Mouse (Mus musculus) activated CD4-positive, CD25-positive, alpha-beta regulatory T cell, adult 4 months (primary cell): Measurements from ENCODE around the gene Pagr1b. TPM values are rescaled to one million over a fixed set of nuclear protein-coding genes. Genes with fewer than 3 reads are reported as not detected.

Source experiments
- ATAC-seq: one replicate; pipeline ENCODE4 v1.8.0; 2017
- polyA plus RNA-seq, 2 experiments: library from polyadenylated mRNA; unstranded; fragments of 100-300 nt; shearing (Covaris generic); gene quantifications; one replicate each; pipeline ENCODE4 v1.2.1; 2017

Gene Pagr1b
- polyA plus RNA-seq = not detected

DNA sequence TGATC lies at the start of gene Pagr1b:
Pagr1b (minus strand) TSS at position 4 of the 5 bp plus-strand sequence.
- no peak for ATAC-seq

GRCm38 (mm10) chr7:127065538-127065937 lies 49.3 kb upstream of the Pagr1b start:
- ATAC-seq = no peak

DNA sequence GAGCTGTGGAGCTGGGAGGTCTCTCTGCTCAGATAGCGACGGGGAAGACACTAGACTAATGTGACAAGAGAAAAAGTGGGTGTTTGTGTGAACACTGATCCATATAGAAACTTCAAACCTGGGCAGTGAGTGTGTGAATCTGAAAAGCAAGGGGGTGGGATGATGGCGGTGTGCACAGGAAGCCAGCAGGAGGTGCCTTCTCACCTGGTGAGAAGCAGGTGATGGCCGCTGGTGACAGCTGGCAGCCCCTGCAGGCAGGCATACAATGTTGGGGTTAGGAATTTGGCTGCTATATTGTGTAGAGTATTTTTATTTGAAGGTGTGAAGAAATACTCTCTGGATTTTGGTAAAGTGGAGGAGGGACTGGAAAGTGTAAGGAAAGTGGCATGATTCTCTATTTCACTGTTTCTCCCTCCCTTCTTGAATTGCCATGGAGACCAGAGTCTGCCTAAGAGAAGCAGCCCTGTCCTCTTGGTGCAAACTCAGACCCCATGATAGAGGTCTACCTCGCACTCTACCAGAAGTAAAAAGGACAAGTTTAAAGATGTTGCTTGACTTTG lies 38.8 kb upstream of the Pagr1b start:
- ATAC-seq = no peak

- ATAC-seq = peak; percentile 80
These were observed 25.8 kb upstream of the Pagr1b start, which contains the start of gene Kif22 for GRCm38 (mm10) chr7:127041851-127042672. Kif22 (minus strand) TSS chr7:127042471.

- ATAC-seq = peak; percentile 61
These were observed 15.0 kb upstream of the Pagr1b start for GRCm38 (mm10) chr7:127031244-127031643.

DNA sequence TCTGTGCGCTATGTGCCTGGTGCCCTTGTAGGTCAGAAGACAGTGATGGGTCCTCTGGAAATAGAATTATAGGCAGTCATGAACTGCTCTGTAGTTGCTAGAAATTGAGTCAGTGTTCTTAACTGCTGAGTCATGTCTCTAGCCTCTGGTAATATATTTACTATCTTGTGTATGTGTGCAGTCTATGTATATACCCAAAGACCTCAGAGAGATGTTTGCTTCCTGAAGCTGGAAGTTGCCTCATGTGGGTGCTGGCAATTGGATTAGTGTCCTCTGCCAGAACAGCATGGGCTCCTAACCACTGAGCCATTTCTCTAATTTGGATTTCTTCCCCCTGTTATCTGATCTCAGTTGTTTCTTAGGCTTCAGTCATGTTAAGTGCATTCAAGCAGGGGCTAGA lies 13.9 kb upstream of the Pagr1b start:
- no peak for ATAC-seq

- ATAC-seq = no peak
These were observed 11.6 kb upstream of the Pagr1b start for GRCm38 (mm10) chr7:127027885-127028284.

GRCm38 (mm10) chr7:127026984-127027726 lies 10.9 kb upstream of the Pagr1b start, which contains the start of gene Maz:
Maz (minus strand) TSS chr7:127027037.
- peak; percentile 64 for ATAC-seq

DNA sequence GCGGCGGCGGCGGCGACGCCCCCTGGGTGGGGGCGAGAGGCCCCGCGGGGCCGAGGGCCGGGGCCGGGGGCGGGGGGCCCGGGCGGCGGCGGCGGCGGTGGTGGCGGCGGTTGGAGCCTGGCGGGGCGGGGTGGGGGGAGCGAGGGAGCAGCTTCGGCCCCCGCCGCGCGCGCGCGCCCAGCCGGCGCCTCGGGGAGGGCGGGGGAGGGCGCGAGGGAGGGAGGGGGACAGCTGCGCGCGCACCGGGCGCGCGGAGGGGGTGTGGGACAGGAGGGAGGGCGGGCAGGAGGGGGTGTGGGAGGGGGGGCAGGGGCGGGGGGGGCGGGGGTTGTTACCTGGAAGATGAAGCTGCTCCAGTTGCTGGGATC lies 10.3 kb upstream of the Pagr1b start:
- no peak for ATAC-seq

DNA sequence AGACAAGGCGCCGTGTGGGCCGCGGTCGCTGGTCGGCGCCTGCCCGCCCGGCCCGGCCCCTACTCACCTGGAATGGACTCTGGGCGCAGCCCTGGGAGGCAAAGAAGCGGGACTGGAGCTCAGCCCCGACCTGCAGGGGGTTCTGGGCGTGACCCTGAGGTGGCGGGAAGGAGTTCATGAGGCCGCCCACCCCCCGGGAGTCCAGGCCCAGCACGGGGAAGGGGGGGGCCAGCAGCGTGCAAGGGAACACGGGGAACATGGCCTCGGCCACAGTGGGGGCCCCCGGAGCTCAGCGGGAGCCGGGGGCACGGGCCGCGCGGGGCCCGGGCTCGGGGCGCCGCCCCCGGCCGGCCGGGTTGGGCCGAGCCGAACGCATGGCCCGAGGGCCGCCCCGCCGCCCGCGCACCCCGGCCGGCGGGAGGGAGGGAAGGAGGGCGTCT lies 9.9 kb upstream of the Pagr1b start:
- peak; percentile 7 for ATAC-seq

- no peak for ATAC-seq
These were observed 9.4 kb upstream of the Pagr1b start for GRCm38 (mm10) chr7:127025556-127026160.

- ATAC-seq = peak; percentile 19
These were observed 8.7 kb upstream of the Pagr1b start for GRCm38 (mm10) chr7:127024755-127025555.

GRCm38 (mm10) chr7:127023896-127024690 lies 7.8 kb upstream of the Pagr1b start:
- peak; percentile 13 for ATAC-seq

DNA sequence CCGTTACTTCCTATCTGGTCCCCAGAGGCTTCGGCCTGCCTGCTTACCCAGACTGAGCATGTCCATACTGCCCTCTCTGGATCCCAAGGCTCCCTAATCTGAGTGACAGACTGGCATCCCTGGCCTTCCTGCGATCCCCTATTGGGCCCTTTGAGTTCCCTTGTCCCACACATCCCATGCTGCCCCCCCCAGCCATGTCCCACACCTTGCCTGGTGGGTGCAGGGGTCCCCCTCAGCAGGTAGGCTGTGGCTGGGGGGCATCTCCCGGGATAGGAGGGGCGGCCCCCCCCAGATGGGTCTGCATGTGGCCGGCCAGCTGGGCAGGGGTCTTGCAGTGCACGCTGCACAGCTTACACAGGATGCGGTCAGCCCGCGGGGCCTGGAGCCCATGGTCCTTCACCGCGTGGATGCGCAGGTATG lies 7.0 kb upstream of the Pagr1b start:
- ATAC-seq = no peak

- ATAC-seq = no peak
These were observed 6.4 kb upstream of the Pagr1b start for GRCm38 (mm10) chr7:127022528-127023271.

GRCm38 (mm10) chr7:127021563-127022527 lies 5.6 kb upstream of the Pagr1b start:
- no peak for ATAC-seq

DNA sequence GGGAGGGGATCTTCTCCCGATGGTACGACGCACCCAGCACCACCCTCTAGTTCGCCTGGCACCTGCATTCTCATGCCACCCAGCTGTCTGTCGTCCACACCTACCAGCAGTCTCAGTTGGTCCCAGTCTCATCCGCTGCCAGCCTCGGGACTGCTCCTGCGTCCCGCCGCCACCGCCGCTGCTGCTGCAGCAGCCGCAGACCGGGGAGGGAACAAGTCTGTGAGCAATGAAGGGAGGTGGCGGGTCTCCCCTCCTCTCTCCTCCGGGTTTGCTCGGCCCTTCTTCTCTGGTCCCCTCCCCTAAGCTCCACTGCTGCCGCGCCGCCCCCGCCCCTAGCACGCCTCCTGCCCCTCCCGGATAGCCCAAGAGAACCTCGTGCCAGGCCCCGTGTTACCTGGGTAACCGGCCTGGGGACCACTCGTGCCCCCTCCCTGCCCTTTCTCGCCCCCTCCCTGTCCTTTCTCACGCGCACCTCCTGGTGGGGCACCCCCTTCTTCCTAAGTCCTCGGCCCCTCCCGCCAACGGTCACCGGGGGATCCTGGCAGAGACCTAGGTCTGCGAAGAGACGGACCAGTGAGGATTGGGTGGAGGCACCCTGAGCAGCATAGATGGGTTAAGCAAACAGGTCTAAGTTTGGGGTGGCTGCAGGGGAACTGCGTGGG lies 4.7 kb upstream of the Pagr1b start, which contains the start of the genes Gm42742 and Prrt2:
Gm42742 (minus strand) TSS at position 197 of the 662 bp plus-strand sequence.
Prrt2 (minus strand) TSS at position 311 of the 662 bp plus-strand sequence.
- peak; percentile 24 for ATAC-seq

GRCm38 (mm10) chr7:127020491-127020890 lies 4.2 kb upstream of the Pagr1b start:
- no peak for ATAC-seq

DNA sequence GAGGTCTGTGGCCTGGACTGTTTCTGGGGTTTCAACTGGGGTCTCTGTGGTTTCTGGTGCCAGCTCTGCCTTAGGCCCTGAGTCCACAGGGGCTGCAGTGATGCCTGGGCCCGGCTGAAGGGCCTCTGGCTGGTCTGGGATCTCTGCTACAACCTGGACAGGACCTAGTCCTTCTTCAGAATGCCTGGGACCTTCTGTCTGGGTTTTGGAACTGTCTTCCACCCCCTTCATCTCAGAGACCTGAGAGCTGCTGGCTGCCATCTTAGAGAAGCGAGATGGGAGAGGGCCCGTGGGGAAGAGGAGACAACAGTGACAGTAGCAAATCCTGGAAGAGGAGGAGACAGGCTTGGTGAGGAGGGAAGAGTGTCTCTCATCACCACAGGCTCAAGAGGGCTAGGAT lies 3.7 kb upstream of the Pagr1b start:
- ATAC-seq = no peak
